Mouse (Mus musculus) liver, embryonic 14.5 days (tissue): ENCODE results near the gene Pitpnb. TPM values are rescaled to one million over a fixed set of nuclear protein-coding genes. Genes with fewer than 3 reads are reported as not detected.

ENCODE experiments used
- ATAC-seq: fragments of 200-750 bp; cut with Nextera tagmentation; 2 replicates; pipeline ENCODE4 v1.8.0; 2017; ENCODE audit warnings: moderate number of reproducible peaks, mild to moderate bottlenecking, moderate library complexity; ENCODE audit not compliant: insufficient read depth
- DNase-seq, 3 experiments: peaks; one replicate each; pipeline ENCODE4 v3.0.0-alpha.2; 2012 to 2013; ENCODE audit warnings: low read depth in 3 of 3, low spot score in 3 of 3
- H3K27ac ChIP-seq: fragments of 300-500 bp; sonication (generic); 2 replicates; pipeline ENCODE4 v1.5.1; 2014; ENCODE audit warnings: moderate library complexity, mild to moderate bottlenecking, control low read depth, inconsistent platforms
- H3K27me3 ChIP-seq: fragments of 300-500 bp; sonication (generic); 2 replicates; pipeline ENCODE4 v1.6.1; 2014; ENCODE audit warnings: mild to moderate bottlenecking, low read length, moderate library complexity; ENCODE audit not compliant: control insufficient read depth, insufficient read depth
- H3K36me3 ChIP-seq: fragments of 300-500 bp; sonication (generic); replicated peaks from 2 replicates; pipeline ENCODE4 v1.6.1; 2014; ENCODE audit warnings: low read depth; ENCODE audit not compliant: control insufficient read depth, insufficient read depth
- H3K4me1 ChIP-seq, 2 experiments: fragments of 200-500 bp in 1 of 2; fragments of 300-500 bp in 1 of 2; sonication (generic) in 1 of 2; replicated peaks; 2 replicates each; pipeline ENCODE4 v1.6.1; 2012 to 2014; ENCODE audit warnings: antibody characterized with exemption in 1 of 2, inconsistent platforms in 1 of 2, low read length in 1 of 2; ENCODE audit not compliant: control insufficient read depth in 2 of 2, insufficient read depth in 2 of 2
- H3K4me2 ChIP-seq: fragments of 300-500 bp; sonication (generic); 2 replicates; pipeline ENCODE4 v1.6.1; 2014; ENCODE audit warnings: low read depth, mild to moderate bottlenecking, control low read depth, moderate library complexity
- H3K4me3 ChIP-seq, 2 experiments: fragments of 200-500 bp in 1 of 2; fragments of 300-500 bp in 1 of 2; sonication (generic) in 1 of 2; 2 replicates each; pipeline ENCODE4 v1.5.1; 2012 to 2014; ENCODE audit warnings: low read depth in 2 of 2, low read length in 2 of 2, mild to moderate bottlenecking in 2 of 2, control low read depth in 1 of 2, inconsistent platforms in 1 of 2, moderate library complexity in 1 of 2; ENCODE audit not compliant: insufficient read depth in 1 of 2
- H3K9ac ChIP-seq: fragments of 300-500 bp; sonication (generic); replicated peaks from 2 replicates; pipeline ENCODE4 v1.6.1; 2014; ENCODE audit warnings: mild to moderate bottlenecking, control low read depth, moderate library complexity
- H3K9me3 ChIP-seq: fragments of 300-500 bp; sonication (generic); 2 replicates; pipeline ENCODE4 v1.6.1; 2016; ENCODE audit warnings: low read length, mixed read lengths; ENCODE audit not compliant: control insufficient read depth
- CTCF ChIP-seq: IDR thresholded peaks from 2 replicates; pipeline ENCODE4 v1.5.1; 2016; ENCODE audit warnings: antibody characterized with exemption, low read depth, control low read depth
- EP300 ChIP-seq: IDR thresholded peaks from 2 replicates; pipeline ENCODE4 v1.6.1; 2016; ENCODE audit warnings: antibody characterized with exemption, low read depth
- WGBS: fragments of 180-500 bp; shearing (Covaris S2); extraction: QIAGEN DNeasy Blood & Tissue Kit; methylation state at CpG from one replicate; pipeline ENCODE4 v1.1.7; 2014; ENCODE audit not compliant: insufficient replicate concordance; 5-methylcytosine and 5-hydroxymethylcytosine counted together
- polyA plus RNA-seq, 2 experiments: library from polyadenylated mRNA; depleted of rRNA in 1 of 2; stranded (reverse) in 1 of 2; unstranded in 1 of 2; fragments of >200 nt; fragmentation: Nextera tagmentation in 1 of 2; extraction: Ambion mirVana in 1 of 2; gene quantifications; 2 replicates each; pipeline versions ENCODE4 v1.2.1 to v1.2.3; 2012 to 2014

Gene Pitpnb
- polyA plus RNA-seq, 2 experiments, result 23.1 to 31.5 TPM

- Histone ChIP-seq H3K36me3 (no peaks in the 10 kb centered on the region), H3K9ac (no peak overlapping the region), H3K27ac (no peak overlapping the region), H3K4me2 (peak overlapping the region; percentile 60), H3K9me3 (no peaks in the 10 kb centered on the region), H3K4me3 (peak overlapping the region; percentile 49 to 51), H3K4me1 (no peaks in the 10 kb centered on the region), H3K27me3 (peaks cover 68% of the 10 kb centered on the region)
- ATAC-seq (no peak), DNase-seq (no peak)
- TF ChIP-seq EP300 (no peak), CTCF (no peak)
- under 1% methylated on average over 94 of the region's 105 CpGs for WGBS
Measured at GRCm38 (mm10) chr5:111417378-111418131, 87.0 kb downstream of the Pitpnb start.

GRCm38 (mm10) chr5:111418202-111419120 lies 87.9 kb downstream of the Pitpnb start:
- peak overlapping the region; percentile 60 for H3K4me2 ChIP-seq
- H3K9ac ChIP-seq, result no peak overlapping the region
- DNase-seq (no peak), ATAC-seq (no peak)
- no peak overlapping the region for H3K27ac ChIP-seq
- no peaks in the 10 kb centered on the region for H3K4me1 ChIP-seq
- no peaks in the 10 kb centered on the region for H3K36me3 ChIP-seq
- TF ChIP-seq CTCF (no peak), EP300 (no peak)
- 4% methylated on average over 63 of the region's 63 CpGs for WGBS
- no peaks in the 10 kb centered on the region for H3K9me3 ChIP-seq
- H3K4me3 ChIP-seq, result peak overlapping the region; percentile 24 to 51; a peak in 3 of 4 replicates
- H3K27me3 ChIP-seq, result peaks cover 68% of the 10 kb centered on the region

- Histone ChIP-seq H3K4me1 (no peaks in the 10 kb centered on the region), H3K36me3 (no peaks in the 10 kb centered on the region), H3K4me3 (no peak overlapping the region), H3K27ac (no peak overlapping the region), H3K4me2 (peak overlapping the region; percentile 60), H3K9me3 (no peaks in the 10 kb centered on the region), H3K9ac (no peak overlapping the region), H3K27me3 (peaks cover 68% of the 10 kb centered on the region)
- TF ChIP-seq EP300, result no peak
- TF ChIP-seq CTCF, result no peak
- WGBS, result 12% methylated on average over 42 of the region's 42 CpGs
- DNase-seq (no peak), ATAC-seq (no peak)
Measured at GRCm38 (mm10) chr5:111419121-111419881, 88.7 kb downstream of the Pitpnb start.

GRCm38 (mm10) chr5:111420011-111420691 lies 89.6 kb downstream of the Pitpnb start:
- Histone ChIP-seq H3K9me3 (no peaks in the 10 kb centered on the region), H3K9ac (no peak overlapping the region), H3K4me1 (no peaks in the 10 kb centered on the region), H3K4me2 (peak overlapping the region; percentile 41), H3K27ac (no peak overlapping the region), H3K36me3 (no peaks in the 10 kb centered on the region), H3K4me3 (peak overlapping the region in 1 of 2 experiments; percentile 16; a peak in 1 of 4 replicates), H3K27me3 (peaks cover 62% of the 10 kb centered on the region)
- TF ChIP-seq EP300 (no peak), CTCF (no peak)
- DNase-seq (no peak), ATAC-seq (no peak)
- 6% methylated on average over 56 of the region's 56 CpGs for WGBS
